Mouse (Mus musculus): ENCODE results near the gene Cpn2. TPM values are rescaled to one million over a fixed set of nuclear protein-coding genes. Genes with fewer than 3 reads are reported as not detected.
A peak's percentile ranks its signal among the peaks of the same experiment; 100 is the strongest.

The Cpn2 gene
- 0.10 TPM in 1 of 2 replicates, not detected in the other for polyA plus RNA-seq (2015; fragmentation: Nextera tagmentation; extraction: Ambion mirVana)

GRCm38 (mm10) chr16:30267359-30267758 is at the start of gene Cpn2:
Gene Cpn2, minus strand, starts transcription at chr16:30267499.
- H3K4me3 ChIP-seq: no peak within 1 kb of the TSS
- H3K27me3 ChIP-seq: 0 out of 2 replicates have a peak, but pooled peaks cover 4% of the 10 kb centered on the region
- 60% methylated on average over 5 of the region's 5 CpGs for WGBS
- H3K9ac ChIP-seq: no peak within 1 kb of the TSS
- H3K4me2 ChIP-seq: no peak within 1 kb of the TSS
- no peaks in the 10 kb centered on the region for H3K36me3 ChIP-seq
- H3K4me1 ChIP-seq: peaks cover 29% of the 10 kb centered on the region
- no peaks in the 10 kb centered on the region for H3K9me3 ChIP-seq
- no peak within 1 kb of the TSS for H3K27ac ChIP-seq
- no peak for ATAC-seq (ENCODE audit: insufficient number of reproducible peaks, insufficient read depth, low FRiP score, low TSS enrichment, low read depth)

- Histone ChIP-seq H3K9ac (no peak overlapping the region), H3K9me3 (no peaks in the 10 kb centered on the region), H3K4me1 (peaks cover 7% of the 10 kb centered on the region), H3K27ac (no peak overlapping the region), H3K4me2 (no peak overlapping the region), H3K27me3 (peaks cover 29% of the 10 kb centered on the region), H3K4me3 (no peak overlapping the region), H3K36me3 (peaks cover 7% of the 10 kb centered on the region; the same call in 1 of the 2 replicates)
- ATAC-seq (ENCODE audit: insufficient number of reproducible peaks, insufficient read depth, low FRiP score, low TSS enrichment, low read depth): no peak
These were observed 46.9 kb upstream of the Cpn2 start for GRCm38 (mm10) chr16:30314236-30314635.

GRCm38 (mm10) chr16:30310647-30311046 is 43.3 kb upstream of the Cpn2 start, which contains the start of gene Gp5:
Gene Gp5, minus strand, starts transcription at chr16:30310779.
- peak within 1 kb of the TSS; percentile 54 for H3K4me3 ChIP-seq
- peaks cover 3% of the 10 kb centered on the region; the same call in 1 of the 2 replicates for H3K36me3 ChIP-seq
- no peak within 1 kb of the TSS for H3K27ac ChIP-seq
- peak within 1 kb of the TSS; percentile 99 for H3K4me2 ChIP-seq
- ATAC-seq (ENCODE audit: insufficient number of reproducible peaks, insufficient read depth, low FRiP score, low TSS enrichment, low read depth): no peak
- H3K9me3 ChIP-seq: no peaks in the 10 kb centered on the region
- peaks cover 19% of the 10 kb centered on the region for H3K4me1 ChIP-seq
- H3K27me3 ChIP-seq: peaks cover 62% of the 10 kb centered on the region
- H3K9ac ChIP-seq: peak within 1 kb of the TSS; percentile 68; the same call in 1 of the 2 replicates

GRCm38 (mm10) chr16:30310171-30310515 is 42.8 kb upstream of the Cpn2 start:
- ATAC-seq (ENCODE audit: insufficient number of reproducible peaks, insufficient read depth, low FRiP score, low TSS enrichment, low read depth): no peak
- no peaks in the 10 kb centered on the region for H3K36me3 ChIP-seq
- H3K9me3 ChIP-seq: no peaks in the 10 kb centered on the region
- WGBS: 49% methylated on average over 8 of the region's 8 CpGs
- H3K4me3 ChIP-seq: no peak overlapping the region; the same call in 1 of the 2 replicates
- no peak overlapping the region for H3K27ac ChIP-seq
- H3K9ac ChIP-seq: no peak overlapping the region
- H3K4me2 ChIP-seq: peak overlapping the region; percentile 99; the same call in 1 of the 2 replicates
- H3K4me1 ChIP-seq: peaks cover 19% of the 10 kb centered on the region
- H3K27me3 ChIP-seq: peaks cover 62% of the 10 kb centered on the region

GRCm38 (mm10) chr16:30309395-30310170 is 42.3 kb upstream of the Cpn2 start:
- Histone ChIP-seq H3K27ac (no peak overlapping the region), H3K4me1 (peaks cover 19% of the 10 kb centered on the region), H3K4me3 (peak overlapping the region; percentile 54), H3K9me3 (no peaks in the 10 kb centered on the region), H3K9ac (peak overlapping the region; percentile 68; the same call in 1 of the 2 replicates), H3K36me3 (no peaks in the 10 kb centered on the region), H3K27me3 (peaks cover 64% of the 10 kb centered on the region), H3K4me2 (peak overlapping the region; percentile 99)
- ATAC-seq (ENCODE audit: insufficient number of reproducible peaks, insufficient read depth, low FRiP score, low TSS enrichment, low read depth): no peak
- WGBS: 4% methylated on average over 34 of the region's 34 CpGs

GRCm38 (mm10) chr16:30308616-30309394 is 41.5 kb upstream of the Cpn2 start:
- peak; percentile 38; the same call in 1 of the 2 replicates for ATAC-seq (ENCODE audit: insufficient number of reproducible peaks, insufficient read depth, low FRiP score, low TSS enrichment, low read depth)
- Histone ChIP-seq H3K9ac (peak overlapping the region; percentile 68), H3K36me3 (no peaks in the 10 kb centered on the region), H3K27me3 (peaks cover 72% of the 10 kb centered on the region), H3K4me1 (peaks cover 19% of the 10 kb centered on the region), H3K4me3 (peak overlapping the region; percentile 54), H3K9me3 (no peaks in the 10 kb centered on the region), H3K27ac (no peak overlapping the region), H3K4me2 (peak overlapping the region; percentile 99)
- WGBS: under 1% methylated on average over 72 of the region's 72 CpGs

GRCm38 (mm10) chr16:30307961-30308615 is 40.8 kb upstream of the Cpn2 start:
- Histone ChIP-seq H3K4me3 (peak overlapping the region; percentile 54), H3K27me3 (peaks cover 77% of the 10 kb centered on the region), H3K4me2 (peak overlapping the region; percentile 99), H3K36me3 (no peaks in the 10 kb centered on the region), H3K9me3 (no peaks in the 10 kb centered on the region), H3K4me1 (peaks cover 19% of the 10 kb centered on the region), H3K27ac (no peak overlapping the region), H3K9ac (peak overlapping the region; percentile 68)
- peak; percentile 8; the same call in 1 of the 2 replicates for ATAC-seq (ENCODE audit: insufficient number of reproducible peaks, insufficient read depth, low FRiP score, low TSS enrichment, low read depth)
- 14% methylated on average over 29 of the region's 29 CpGs for WGBS

GRCm38 (mm10) chr16:30307306-30307705 is 40.0 kb upstream of the Cpn2 start:
- H3K9ac ChIP-seq: no peak overlapping the region
- no peaks in the 10 kb centered on the region for H3K36me3 ChIP-seq
- H3K27ac ChIP-seq: no peak overlapping the region
- H3K4me2 ChIP-seq: no peak overlapping the region
- peaks cover 77% of the 10 kb centered on the region for H3K27me3 ChIP-seq
- no peaks in the 10 kb centered on the region for H3K9me3 ChIP-seq
- H3K4me3 ChIP-seq: no peak overlapping the region
- 48% methylated on average over 12 of the region's 12 CpGs for WGBS
- no peak for ATAC-seq (ENCODE audit: insufficient number of reproducible peaks, insufficient read depth, low FRiP score, low TSS enrichment, low read depth)
- peaks cover 19% of the 10 kb centered on the region for H3K4me1 ChIP-seq

GRCm38 (mm10) chr16:30306102-30306501 is 38.8 kb upstream of the Cpn2 start:
- WGBS: 91% methylated on average over 4 of the region's 4 CpGs
- no peaks in the 10 kb centered on the region for H3K9me3 ChIP-seq
- H3K4me2 ChIP-seq: no peak overlapping the region
- H3K9ac ChIP-seq: no peak overlapping the region
- H3K4me3 ChIP-seq: no peak overlapping the region
- peaks cover 19% of the 10 kb centered on the region for H3K4me1 ChIP-seq
- no peak for ATAC-seq (ENCODE audit: insufficient number of reproducible peaks, insufficient read depth, low FRiP score, low TSS enrichment, low read depth)
- no peak overlapping the region for H3K27ac ChIP-seq
- H3K27me3 ChIP-seq: peaks cover 70% of the 10 kb centered on the region
- no peaks in the 10 kb centered on the region for H3K36me3 ChIP-seq

GRCm38 (mm10) chr16:30304236-30304635 is 36.9 kb upstream of the Cpn2 start:
- Histone ChIP-seq H3K36me3 (no peaks in the 10 kb centered on the region), H3K4me3 (no peak overlapping the region), H3K9ac (no peak overlapping the region), H3K27me3 (peaks cover 52% of the 10 kb centered on the region), H3K4me2 (no peak overlapping the region), H3K9me3 (no peaks in the 10 kb centered on the region), H3K4me1 (peaks cover 13% of the 10 kb centered on the region), H3K27ac (no peak overlapping the region)
- 66% methylated on average over 5 of the region's 5 CpGs for WGBS
- ATAC-seq (ENCODE audit: insufficient number of reproducible peaks, insufficient read depth, low FRiP score, low TSS enrichment, low read depth): no peak

GRCm38 (mm10) chr16:30303411-30303810 is 36.1 kb upstream of the Cpn2 start:
- H3K27me3 ChIP-seq: peaks cover 43% of the 10 kb centered on the region
- H3K36me3 ChIP-seq: no peaks in the 10 kb centered on the region
- no peak overlapping the region for H3K4me2 ChIP-seq
- H3K9me3 ChIP-seq: no peaks in the 10 kb centered on the region
- H3K9ac ChIP-seq: no peak overlapping the region
- no peak for ATAC-seq (ENCODE audit: insufficient number of reproducible peaks, insufficient read depth, low FRiP score, low TSS enrichment, low read depth)
- no peak overlapping the region for H3K4me3 ChIP-seq
- H3K27ac ChIP-seq: no peak overlapping the region
- 85% methylated on average over 2 of the region's 2 CpGs for WGBS
- peaks cover 4% of the 10 kb centered on the region for H3K4me1 ChIP-seq
